Mouse (Mus musculus) myocyte (in vitro differentiated cells): ENCODE results near the gene Prkch.

Experiments
- POLR2AphosphoS2 ChIP-seq: IDR thresholded peaks from one replicate; pipeline ENCODE4 v1.6.1; 2011; ENCODE audit warnings: low read depth, control low read depth; ENCODE audit not compliant: insufficient read length
- TCF12 ChIP-seq: IDR thresholded peaks from one replicate; pipeline ENCODE4 v1.6.1; 2011; ENCODE audit warnings: mild to moderate bottlenecking, control low read depth; ENCODE audit not compliant: poor library complexity, insufficient read depth, severe bottlenecking
- USF1 ChIP-seq: IDR thresholded peaks from one replicate; pipeline ENCODE4 v1.6.1; 2011; ENCODE audit warnings: low read depth, mild to moderate bottlenecking, control low read depth, moderate library complexity

GRCm38 (mm10) chr12:73672007-73672406 is 87.4 kb downstream of the Prkch start:
- TF ChIP-seq TCF12 (no peak), USF1 (no peak), POLR2AphosphoS2 (no peak)
